Mouse (Mus musculus) heart, embryonic 11.5 days (tissue): ENCODE data around the gene Nr2f2. TPM values are rescaled to one million over a fixed set of nuclear protein-coding genes. Genes with fewer than 3 reads are reported as not detected.

ENCODE experiments used
- ATAC-seq: fragments of 200-750 bp; cut with Nextera tagmentation; replicated peaks from 2 replicates; pipeline ENCODE4 v1.8.0; 2017; ENCODE audit warnings: moderate library complexity; ENCODE audit not compliant: insufficient number of reproducible peaks, low FRiP score, low TSS enrichment
- H3K27ac ChIP-seq: fragments of 300-500 bp; sonication (generic); 2 replicates; pipeline ENCODE4 v1.5.1; 2014; ENCODE audit warnings: mild to moderate bottlenecking, low read depth, low read length
- H3K27me3 ChIP-seq: fragments of 300-500 bp; sonication (generic); 2 replicates; pipeline ENCODE4 v1.6.1; 2014; ENCODE audit warnings: mild to moderate bottlenecking, low read length, mixed read lengths; ENCODE audit not compliant: control insufficient read depth, insufficient read depth
- H3K36me3 ChIP-seq: fragments of 300-500 bp; sonication (generic); 2 replicates; pipeline ENCODE4 v1.6.1; 2014; ENCODE audit warnings: mild to moderate bottlenecking, low read length, moderate library complexity, mixed read lengths; ENCODE audit not compliant: control insufficient read depth, insufficient read depth
- H3K4me1 ChIP-seq: fragments of 300-500 bp; sonication (generic); 2 replicates; pipeline ENCODE4 v1.6.1; 2014; ENCODE audit warnings: low read length; ENCODE audit not compliant: control insufficient read depth, insufficient read depth
- H3K4me2 ChIP-seq: fragments of 300-500 bp; sonication (generic); 2 replicates; pipeline ENCODE4 v1.6.1; 2014; ENCODE audit warnings: mild to moderate bottlenecking, moderate library complexity
- H3K4me3 ChIP-seq: fragments of 300-500 bp; sonication (generic); 2 replicates; pipeline ENCODE4 v1.5.1; 2014; ENCODE audit warnings: low read depth, low read length
- H3K9ac ChIP-seq: fragments of 300-500 bp; sonication (generic); 2 replicates; pipeline ENCODE4 v1.6.1; 2014; ENCODE audit warnings: mild to moderate bottlenecking, low read depth, low read length, moderate library complexity
- H3K9me3 ChIP-seq: fragments of 300-500 bp; sonication (generic); replicated peaks from 2 replicates; pipeline ENCODE4 v1.6.1; 2016; ENCODE audit warnings: low read length; ENCODE audit not compliant: control insufficient read depth
- WGBS: fragments of 180-500 bp; shearing (Covaris S2); extraction: QIAGEN DNeasy Blood & Tissue Kit; methylation state at CpG from one replicate; pipeline ENCODE4 v1.1.7; 2014; ENCODE audit not compliant: insufficient replicate concordance; 5-methylcytosine and 5-hydroxymethylcytosine counted together
- polyA plus RNA-seq: library from polyadenylated mRNA; unstranded; fragments of >200 nt; fragmentation: Nextera tagmentation; extraction: Ambion mirVana; gene quantifications from 2 replicates; pipeline ENCODE4 v1.2.1, GENCODE M21; 2014

Nr2f2 gene
- polyA plus RNA-seq, 1 experiment from 2014 or later: 34.4 TPM

GRCm38 (mm10) chr7:70362526-70363170, 3.9 kb downstream of the Nr2f2 start:
- no peaks in the 10 kb centered on the region for H3K9me3 ChIP-seq
- no peak overlapping the region for H3K27ac ChIP-seq
- ATAC-seq: no peak
- H3K27me3 ChIP-seq: peaks cover 37% of the 10 kb centered on the region
- H3K4me2 ChIP-seq: peak overlapping the region; percentile 83
- H3K9ac ChIP-seq: no peak overlapping the region
- H3K36me3 ChIP-seq: no peaks in the 10 kb centered on the region
- H3K4me1 ChIP-seq: 0 out of 2 replicates have a peak, but pooled peaks cover 3% of the 10 kb centered on the region
- peak overlapping the region; percentile 79 for H3K4me3 ChIP-seq
- WGBS: 7% methylated on average over 12 of the region's 12 CpGs

GRCm38 (mm10) chr7:70361383-70362364, 4.9 kb downstream of the Nr2f2 start:
- Histone ChIP-seq H3K4me3 (peak overlapping the region; percentile 79), H3K9me3 (no peaks in the 10 kb centered on the region), H3K9ac (peak overlapping the region; percentile 95), H3K27me3 (peaks cover 36% of the 10 kb centered on the region), H3K36me3 (no peaks in the 10 kb centered on the region), H3K4me1 (0 out of 2 replicates have a peak, but pooled peaks cover 3% of the 10 kb centered on the region), H3K4me2 (peak overlapping the region; percentile 83), H3K27ac (peak overlapping the region; percentile 96)
- under 1% methylated on average over 88 of the region's 98 CpGs for WGBS
- peak; percentile 88 for ATAC-seq

- peak overlapping the region; percentile 79 for H3K4me3 ChIP-seq
- H3K4me2 ChIP-seq: peak overlapping the region; percentile 83
- H3K9ac ChIP-seq: peak overlapping the region; percentile 95
- peaks cover 39% of the 10 kb centered on the region for H3K27me3 ChIP-seq
- WGBS: under 1% methylated on average over 44 of the region's 84 CpGs
- no peaks in the 10 kb centered on the region for H3K9me3 ChIP-seq
- H3K27ac ChIP-seq: peak overlapping the region; percentile 96
- H3K4me1 ChIP-seq: 0 out of 2 replicates have a peak, but pooled peaks cover 3% of the 10 kb centered on the region
- ATAC-seq: no peak; the same call in 1 of the 2 replicates
- H3K36me3 ChIP-seq: no peaks in the 10 kb centered on the region
Measured at GRCm38 (mm10) chr7:70360611-70361382, 5.7 kb downstream of the Nr2f2 start.

DNA sequence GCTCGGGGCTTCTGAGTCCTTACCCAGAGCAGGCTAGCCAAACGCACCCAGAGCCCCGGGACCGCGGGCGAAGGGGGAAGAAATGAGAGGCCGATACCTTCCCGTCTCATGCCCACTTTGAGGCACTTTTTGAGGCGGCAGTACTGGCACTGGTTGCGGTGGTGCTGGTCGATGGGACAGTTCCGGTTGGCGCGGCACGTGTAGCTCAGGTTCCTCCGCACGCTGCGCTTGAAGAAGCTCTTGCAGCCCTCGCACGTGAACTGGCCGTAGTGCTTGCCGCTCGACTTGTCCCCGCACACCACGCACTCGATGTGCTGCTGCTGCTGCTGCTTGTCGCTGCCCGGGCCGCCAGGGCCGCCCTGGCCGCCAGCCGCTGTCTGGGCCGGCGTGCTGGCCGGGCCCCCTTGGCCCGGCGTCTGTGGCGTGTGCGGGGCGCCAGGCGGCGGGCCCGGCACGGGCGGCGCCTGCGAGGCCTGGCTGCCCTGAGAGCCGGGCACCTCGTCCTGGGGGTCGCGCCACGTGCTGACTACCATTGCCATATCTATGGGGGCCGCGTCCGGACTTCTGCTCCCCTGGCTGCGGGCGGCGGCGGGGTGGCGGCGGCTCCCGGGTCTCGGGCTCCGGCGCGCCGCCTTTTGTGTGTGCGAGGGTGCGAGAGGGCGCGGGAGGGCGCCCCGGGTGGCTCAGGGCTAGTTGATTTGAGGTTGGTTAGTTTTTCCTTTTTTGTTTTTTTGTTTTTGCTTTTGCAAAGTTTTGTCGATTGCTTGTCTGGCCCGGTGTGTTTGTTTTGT, 6.5 kb downstream of the Nr2f2 start:
- peak overlapping the region; percentile 79 for H3K4me3 ChIP-seq

DNA sequence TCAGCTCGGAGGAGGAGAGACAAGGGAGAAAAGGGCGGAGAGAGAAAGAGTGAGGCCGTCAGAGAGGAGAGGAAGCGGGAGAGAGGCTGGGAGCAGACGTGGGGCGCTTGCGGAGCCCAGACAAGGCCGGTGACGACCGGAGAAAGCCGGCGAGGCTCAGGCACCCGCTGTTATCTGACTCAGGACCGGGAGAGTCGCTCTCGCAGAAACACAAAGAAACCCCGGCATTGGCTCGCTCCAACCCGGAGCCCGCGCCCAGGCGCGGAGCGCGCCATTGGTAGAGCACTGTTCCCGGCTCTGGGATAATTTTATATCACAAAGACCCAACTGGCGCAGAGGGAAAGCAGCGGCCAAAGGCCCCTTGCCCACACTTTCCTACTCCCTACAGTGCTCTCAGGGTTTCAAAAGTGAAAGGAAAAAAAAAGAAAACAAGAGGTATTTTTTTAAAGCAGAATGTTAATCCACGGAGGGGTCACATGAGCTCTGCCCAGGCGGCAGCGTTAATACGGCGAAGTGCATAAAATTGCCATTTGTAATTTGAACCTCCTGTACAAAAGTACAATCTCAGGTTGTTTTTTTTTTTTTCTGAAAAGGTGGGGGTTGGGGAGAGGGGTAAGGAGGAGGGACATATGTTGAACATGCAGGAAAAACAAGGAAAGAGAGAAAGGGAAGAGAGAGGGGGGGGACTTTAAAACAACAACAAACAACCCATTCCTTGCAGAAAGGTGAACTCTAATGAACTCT, 7.5 kb downstream of the Nr2f2 start:
- WGBS: under 1% methylated on average over 33 of the region's 33 CpGs
- peaks cover 43% of the 10 kb centered on the region for H3K27me3 ChIP-seq
- ATAC-seq: no peak
- no peaks in the 10 kb centered on the region for H3K9me3 ChIP-seq
- peak overlapping the region; percentile 96 for H3K27ac ChIP-seq
- H3K4me3 ChIP-seq: peak overlapping the region; percentile 79
- H3K4me1 ChIP-seq: 0 out of 2 replicates have a peak, but pooled peaks cover 3% of the 10 kb centered on the region
- peak overlapping the region; percentile 83 for H3K4me2 ChIP-seq
- peak overlapping the region; percentile 95 for H3K9ac ChIP-seq
- H3K36me3 ChIP-seq: no peaks in the 10 kb centered on the region

More for the DNA sequence above, 6.5 kb downstream of the Nr2f2 start:
- H3K36me3 ChIP-seq: no peaks in the 10 kb centered on the region
- no peaks in the 10 kb centered on the region for H3K9me3 ChIP-seq
- H3K4me1 ChIP-seq: 0 out of 2 replicates have a peak, but pooled peaks cover 3% of the 10 kb centered on the region
- peak overlapping the region; percentile 95 for H3K9ac ChIP-seq
- under 1% methylated on average over 74 of the region's 75 CpGs for WGBS
- H3K4me2 ChIP-seq: peak overlapping the region; percentile 83
- no peak for ATAC-seq
- H3K27me3 ChIP-seq: peaks cover 39% of the 10 kb centered on the region
- H3K27ac ChIP-seq: peak overlapping the region; percentile 96

DNA sequence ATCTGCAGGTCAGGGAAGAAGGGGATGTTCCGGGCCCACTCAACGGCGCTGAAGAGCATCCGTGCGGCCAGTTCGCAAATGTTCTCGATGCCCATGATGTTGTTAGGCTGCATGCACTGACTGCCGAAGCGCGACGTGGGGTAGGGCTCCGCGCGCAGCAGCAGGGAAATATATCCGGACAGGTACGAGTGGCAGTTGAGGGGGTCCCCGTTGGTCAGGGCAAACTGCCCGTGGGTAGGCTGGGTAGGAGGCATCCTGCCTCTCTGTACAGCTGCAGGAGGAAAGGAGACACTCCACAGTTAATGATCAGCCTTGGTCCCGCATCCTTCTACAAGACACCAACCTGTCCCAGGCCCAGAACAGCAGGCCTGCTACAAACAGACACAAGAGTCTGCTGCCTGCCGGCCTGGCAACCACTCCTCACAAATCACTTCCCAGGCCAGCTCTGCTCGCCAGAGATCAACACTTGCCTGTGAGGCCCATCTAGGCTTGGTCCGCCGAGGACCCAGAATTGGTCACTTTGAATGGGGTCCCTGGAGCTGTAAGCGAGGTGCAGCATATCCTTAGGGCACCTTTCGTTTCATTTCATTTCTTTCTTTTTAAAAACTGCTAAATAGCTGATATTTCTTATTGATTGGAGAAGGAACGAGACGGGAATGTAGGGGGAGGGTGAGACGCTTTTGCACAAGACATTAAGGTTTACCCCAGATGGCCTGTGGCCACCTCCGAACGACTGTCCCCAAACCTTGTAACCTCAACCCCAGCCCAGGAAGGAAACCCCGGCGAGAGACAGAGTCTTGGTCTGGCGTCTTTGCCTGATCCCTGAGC, 8.3 kb downstream of the Nr2f2 start:
- H3K4me1 ChIP-seq: 0 out of 2 replicates have a peak, but pooled peaks cover 3% of the 10 kb centered on the region
- peak overlapping the region; percentile 79 for H3K4me3 ChIP-seq
- no peak for ATAC-seq
- whole genome bisulfite sequencing: 4% methylated on average over 33 of the region's 33 CpGs
- peak overlapping the region; percentile 83 for H3K4me2 ChIP-seq
- H3K9me3 ChIP-seq: no peaks in the 10 kb centered on the region
- H3K9ac ChIP-seq: peak overlapping the region; percentile 95
- peak overlapping the region; percentile 96 for H3K27ac ChIP-seq
- H3K27me3 ChIP-seq: peaks cover 40% of the 10 kb centered on the region
- no peaks in the 10 kb centered on the region for H3K36me3 ChIP-seq
